Mouse (Mus musculus): Measurements from ENCODE around the gene Rapgef4.
"Not testable (repeated sequence)": the region's sequence is repeated elsewhere in the genome, so short reads cannot be mapped to it uniquely, and the experiment has no call there.

Gene Rapgef4

GRCm38 (mm10) chr2:72117138-72118011 lies 136.3 kb downstream of the Rapgef4 start:
- DNase-seq (ENCODE audit: low read depth, low spot score): no peak

- no peak for DNase-seq (ENCODE audit: low read depth, low spot score)
Measured at GRCm38 (mm10) chr2:72120211-72120610, 139.2 kb downstream of the Rapgef4 start.

GRCm38 (mm10) chr2:72122410-72123223 lies 141.6 kb downstream of the Rapgef4 start:
- no peak for DNase-seq (ENCODE audit: low read depth, low spot score)

GRCm38 (mm10) chr2:72123851-72124250 lies 142.8 kb downstream of the Rapgef4 start:
- no peak for DNase-seq (ENCODE audit: low read depth, low spot score)

- no peak for DNase-seq (ENCODE audit: low read depth, low spot score)
Measured at GRCm38 (mm10) chr2:72125786-72126185, 144.7 kb downstream of the Rapgef4 start.

GRCm38 (mm10) chr2:72126411-72126810 lies 145.4 kb downstream of the Rapgef4 start:
- DNase-seq (ENCODE audit: low read depth, low spot score): no peak

- DNase-seq (ENCODE audit: low read depth, low spot score): no peak
Measured at GRCm38 (mm10) chr2:72129612-72130311, 148.7 kb downstream of the Rapgef4 start.

GRCm38 (mm10) chr2:72132222-72132621 lies 151.2 kb downstream of the Rapgef4 start:
- DNase-seq (ENCODE audit: low read depth, low spot score): no peak

- no peak for DNase-seq (ENCODE audit: low read depth, low spot score)
Measured at GRCm38 (mm10) chr2:72136045-72136444, 155.0 kb downstream of the Rapgef4 start.

- peak; percentile 91 for DNase-seq (ENCODE audit: low read depth, low spot score)
Measured at GRCm38 (mm10) chr2:72136486-72137264, 155.6 kb downstream of the Rapgef4 start.

- DNase-seq (ENCODE audit: low read depth, low spot score): no peak
Measured at GRCm38 (mm10) chr2:72139863-72140845, 159.1 kb downstream of the Rapgef4 start.

GRCm38 (mm10) chr2:72141091-72141490 lies 160.1 kb downstream of the Rapgef4 start:
- no peak for DNase-seq (ENCODE audit: low read depth, low spot score)

GRCm38 (mm10) chr2:72141732-72142131 lies 160.7 kb downstream of the Rapgef4 start:
- DNase-seq (ENCODE audit: low read depth, low spot score): not testable (repeated sequence)

GRCm38 (mm10) chr2:72143413-72143812 lies 162.4 kb downstream of the Rapgef4 start:
- DNase-seq (ENCODE audit: low read depth, low spot score): no peak

GRCm38 (mm10) chr2:72144576-72145200 lies 163.6 kb downstream of the Rapgef4 start:
- no peak for DNase-seq (ENCODE audit: low read depth, low spot score)

GRCm38 (mm10) chr2:72145281-72145875 lies 164.3 kb downstream of the Rapgef4 start:
- no peak for DNase-seq (ENCODE audit: low read depth, low spot score)

GRCm38 (mm10) chr2:72146061-72146460 lies 165.0 kb downstream of the Rapgef4 start:
- DNase-seq (ENCODE audit: low read depth, low spot score): no peak

- no peak for DNase-seq (ENCODE audit: low read depth, low spot score)
Measured at GRCm38 (mm10) chr2:72147246-72147645, 166.2 kb downstream of the Rapgef4 start.

- no peak for DNase-seq (ENCODE audit: low read depth, low spot score)
Measured at GRCm38 (mm10) chr2:72147695-72148094, 166.7 kb downstream of the Rapgef4 start.
